Mouse (Mus musculus) neutrophil, adult 83 days (primary cell): ENCODE measurements around the gene Sugct. TPM values are rescaled to one million over a fixed set of nuclear protein-coding genes. Genes with fewer than 3 reads are reported as not detected.

Experiments
- total RNA-seq, 2 experiments: library from RNA; stranded (reverse); gene quantifications; one replicate each; pipeline ENCODE4 v1.2.4; 2023

The Sugct gene
- total RNA-seq: under 1 TPM in 1 of 2 experiments, not detected in 1; 0.20 TPM

GRCm38 (mm10) chr13:17694911-17695699, at the start of gene Sugct, which contains the start of gene Mplkip:
TSS of gene Sugct (minus strand) at chr13:17695553.
TSS of gene Mplkip (plus strand) at chr13:17695192.

Other genes with a start within 250 kb of the Sugct start
- gene Mplkip, start 361 bp downstream of the Sugct start, total RNA-seq: 10 to 100 TPM; 23.6 to 24.9 TPM
- 10 to 100 TPM; 68.1 to 83.7 TPM for gene Cdk13, start 109.5 kb upstream of the Sugct start, total RNA-seq
- 10 to 100 TPM; 22.4 to 24.3 TPM for gene Rala, start 248.7 kb upstream of the Sugct start, total RNA-seq